12 mouse cellular contexts compared by ENCODE assay signal in genomic region chr8:54955935-54956573, GRCm38 (mm10). TPM values are rescaled to one million over a fixed set of nuclear protein-coding genes. Genes with fewer than 3 reads are reported as not detected.
A peak's percentile ranks its signal among the peaks of the same experiment; 100 is the strongest.
DNase-seq lines count a peak whose midpoint lies in the region; ATAC-seq lines count a peak whose summit lies in the region.
"Had no signal": no experiment of that assay in that cellular context is flagged by ENCODE, and none has a peak within 500 bp of the region (broad histone marks: within the 10 kb centered on the region; RNA-seq: fewer than 3 reads in every experiment).

No protein-coding gene starts in this region.

- intact Hi-C loops in heart, postnatal 25 days (cut with DNase I): no loop called here

- H3K9me3 ChIP-seq in embryonic facial prominence, embryonic 14.5 days (ENCODE audit: control insufficient read depth, low read length): no peaks in the 10 kb centered on the region
- H3K9me3 ChIP-seq in hindbrain, embryonic 14.5 days (ENCODE audit: control insufficient read depth, low read length): no peaks in the 10 kb centered on the region
- H3K9me3 ChIP-seq in neural tube, embryonic 13.5 days: no peaks in the 10 kb centered on the region

- 79% methylated on average over 6 of the region's 6 CpGs for WGBS in embryonic facial prominence, embryonic 14.5 days
- 51% methylated on average over 6 of the region's 6 CpGs for whole genome bisulfite sequencing in hindbrain, embryonic 14.5 days
- WGBS in neural tube, embryonic 13.5 days: 66% methylated on average over 6 of the region's 6 CpGs

- no peaks in the 10 kb centered on the region for H3K27me3 ChIP-seq in embryonic facial prominence, embryonic 14.5 days (replicated peaks; ENCODE audit: control insufficient read depth, insufficient read depth, low read length)
- H3K27me3 ChIP-seq in hindbrain, embryonic 14.5 days (ENCODE audit: control insufficient read depth, insufficient read depth, low read length): no peaks in the 10 kb centered on the region
- H3K27me3 ChIP-seq in neural tube, embryonic 13.5 days: no peaks in the 10 kb centered on the region

- no peak overlapping the region for H3K4me2 ChIP-seq in embryonic facial prominence, embryonic 14.5 days (ENCODE audit: low read depth, low read length)
- peak overlapping the region; percentile 55 for H3K4me2 ChIP-seq in hindbrain, embryonic 14.5 days (replicated peaks)
- H3K4me2 ChIP-seq in neural tube, embryonic 13.5 days: peak overlapping the region; percentile 58

- no peaks in the 10 kb centered on the region for H3K4me1 ChIP-seq in embryonic facial prominence, embryonic 14.5 days (ENCODE audit: control insufficient read depth, insufficient read depth, low read length)
- peaks cover 29% of the 10 kb centered on the region for H3K4me1 ChIP-seq in hindbrain, embryonic 14.5 days (replicated peaks; ENCODE audit: control insufficient read depth, insufficient read depth, low read length)
- H3K4me1 ChIP-seq in neural tube, embryonic 13.5 days (replicated peaks): peaks cover 17% of the 10 kb centered on the region

- H3K36me3 ChIP-seq in embryonic facial prominence, embryonic 14.5 days (ENCODE audit: control insufficient read depth, insufficient read depth, low read length): no peaks in the 10 kb centered on the region
- H3K36me3 ChIP-seq in hindbrain, embryonic 14.5 days (replicated peaks; ENCODE audit: control insufficient read depth, insufficient read depth): no peaks in the 10 kb centered on the region
- no peaks in the 10 kb centered on the region for H3K36me3 ChIP-seq in neural tube, embryonic 13.5 days

- no peak overlapping the region for H3K9ac ChIP-seq in embryonic facial prominence, embryonic 14.5 days (ENCODE audit: low read depth, low read length)
- H3K9ac ChIP-seq in hindbrain, embryonic 14.5 days: peak overlapping the region; percentile 89
- H3K9ac ChIP-seq in neural tube, embryonic 13.5 days: peak overlapping the region; percentile 79

- 0 out of 2 replicates have a peak, but pooled peaks have one; percentile 28 for ATAC-seq in embryonic facial prominence, embryonic 14.5 days (ENCODE audit: low read depth)
- ATAC-seq in hindbrain, embryonic 14.5 days (ENCODE audit: low FRiP score): peak; percentile 18
- peak; percentile 33; the same call in 1 of the 2 replicates for ATAC-seq in neural tube, embryonic 13.5 days (ENCODE audit: low read depth)

- no peak overlapping the region for H3K4me3 ChIP-seq in embryonic facial prominence, embryonic 14.5 days (ENCODE audit: low read depth, low read length)
- peak overlapping the region; percentile 47 for H3K4me3 ChIP-seq in hindbrain, embryonic 14.5 days (replicated peaks; ENCODE audit: low read length)
- peak overlapping the region; percentile 60 for H3K4me3 ChIP-seq in neural tube, embryonic 13.5 days
- H3K4me3 ChIP-seq: erythroblast, embryonic 14.5 days had no signal

- H3K27ac ChIP-seq in embryonic facial prominence, embryonic 14.5 days (replicated peaks; ENCODE audit: low read depth, low read length): no peak overlapping the region
- H3K27ac ChIP-seq in hindbrain, embryonic 14.5 days: peak overlapping the region; percentile 81
- H3K27ac ChIP-seq in neural tube, embryonic 13.5 days (replicated peaks): peak overlapping the region; percentile 62; the same call in 1 of the 2 replicates

- DNase-seq in cerebellum, adult 9-11 months: peak; percentile 44
- no peak for DNase-seq in embryonic facial prominence, embryonic 14.5 days (ENCODE audit: low spot score)
- peak; percentile 69 for DNase-seq in hindbrain, embryonic 14.5 days (ENCODE audit: low spot score)
- no peak for DNase-seq in heart, postnatal 25 days (ENCODE audit: low spot score)
- DNase-seq in kidney, adult 9 months: no peak
- no peak for DNase-seq in c-Kit-positive CD71-positive TER-119-positive erythroid progenitor cells, embryonic 14.5 days (ENCODE audit: low spot score)
- DNase-seq: gastrocnemius, postnatal 14 days; kidney, adult 2 months; liver; thymus, postnatal 25 days had no signal

RNA-seq across cellular contexts. Expression of gene Gpm6a, which starts 1.4 kb away (rescaled TPM):
- polyA plus RNA-seq in embryonic facial prominence, embryonic 14.5 days (2014; fragmentation: Nextera tagmentation; extraction: Ambion mirVana): 13.2 and 13.7 TPM in 2 replicates
- 552 and 648 TPM in 2 replicates for polyA plus RNA-seq in hindbrain, embryonic 14.5 days (2014; fragmentation: Nextera tagmentation; extraction: Ambion mirVana)
- polyA plus RNA-seq in neural tube, embryonic 13.5 days (2015; fragmentation: Nextera tagmentation; extraction: Ambion mirVana): 266 and 293 TPM in 2 replicates
- total RNA-seq in heart, postnatal 25 days (2021): 10 to 100 TPM; 10.4 to 12.9 TPM
- polyA plus RNA-seq: erythroblast, embryonic 14.5 days had no signal

Comparison
In these comparisons a context has a peak if more than half of its experiments do, and no peak if none do; other contexts are left out.
1. DNase-seq: peak in cerebellum, adult 9-11 months (single experiment) and hindbrain, embryonic 14.5 days (single experiment); none in embryonic facial prominence, embryonic 14.5 days (single experiment), heart, postnatal 25 days (single experiment), kidney, adult 9 months (single experiment) and c-Kit-positive CD71-positive TER-119-positive erythroid progenitor cells, embryonic 14.5 days (single experiment).
2. RNA of gene Gpm6a, which starts 1.4 kb away (polyA plus RNA-seq): 552 to 648 TPM in hindbrain, embryonic 14.5 days and 266 to 293 TPM in neural tube, embryonic 13.5 days; 13.2 to 13.7 TPM in embryonic facial prominence, embryonic 14.5 days; every median in the first group is over 10 times any median in the second.
3. Peak in every context shown above with its lines, with median percentiles within 50 percentile points of each other: ATAC-seq.